Mouse (Mus musculus): ENCODE data around the gene 2310034G01Rik. TPM values are rescaled to one million over a fixed set of nuclear protein-coding genes. Genes with fewer than 3 reads are reported as not detected.

Gene 2310034G01Rik
- polyA plus RNA-seq, 1 experiment from 2014 or later, result 1.7 TPM

- Histone ChIP-seq H3K9ac (ENCODE audit: low read length) (no peak overlapping the region), H3K4me2 (replicated peaks; ENCODE audit: low read depth) (no peak overlapping the region), H3K9me3 (ENCODE audit: control insufficient read depth, low read length) (no peaks in the 10 kb centered on the region), H3K27me3 (ENCODE audit: control insufficient read depth, insufficient read depth, low read length) (peaks cover 3% of the 10 kb centered on the region; the same call in 1 of the 2 replicates), H3K36me3 (ENCODE audit: control insufficient read depth, insufficient read depth, low read length) (no peaks in the 10 kb centered on the region), H3K4me3 (ENCODE audit: low read depth, low read length) (no peak overlapping the region), H3K4me1 (replicated peaks; ENCODE audit: control insufficient read depth, insufficient read depth) (no peaks in the 10 kb centered on the region), H3K27ac (replicated peaks) (no peak overlapping the region)
- ATAC-seq (ENCODE audit: low FRiP score, low TSS enrichment), result peak; percentile 24
- DNase-seq (ENCODE audit: low spot score), result no peak
- 41% methylated on average over 6 of the region's 6 CpGs for WGBS
- no peak for TF ChIP-seq CTCF (IDR thresholded peaks at IDR 0.05; ENCODE audit: low read depth)
- TF ChIP-seq EP300 (optimal IDR thresholded peaks at IDR 0.05), result no peak
These were observed 28.8 kb downstream of the 2310034G01Rik start for GRCm38 (mm10) chr19:46321101-46321943.

- Histone ChIP-seq H3K4me2 (replicated peaks; ENCODE audit: low read depth) (no peak overlapping the region), H3K9me3 (ENCODE audit: control insufficient read depth, low read length) (no peaks in the 10 kb centered on the region), H3K4me3 (ENCODE audit: low read depth, low read length) (no peak overlapping the region), H3K4me1 (replicated peaks; ENCODE audit: control insufficient read depth, insufficient read depth) (0 out of 2 replicates have a peak, but pooled peaks cover 2% of the 10 kb centered on the region), H3K9ac (ENCODE audit: low read length) (no peak overlapping the region), H3K27me3 (ENCODE audit: control insufficient read depth, insufficient read depth, low read length) (peaks cover 3% of the 10 kb centered on the region; the same call in 1 of the 2 replicates), H3K36me3 (ENCODE audit: control insufficient read depth, insufficient read depth, low read length) (no peaks in the 10 kb centered on the region), H3K27ac (replicated peaks) (no peak overlapping the region)
- ATAC-seq (ENCODE audit: low FRiP score, low TSS enrichment) (no peak), DNase-seq (ENCODE audit: low spot score) (no peak)
- no peak for TF ChIP-seq EP300 (optimal IDR thresholded peaks at IDR 0.05)
- TF ChIP-seq CTCF (IDR thresholded peaks at IDR 0.05; ENCODE audit: low read depth), result no peak
- WGBS, result 78% methylated on average over 8 of the region's 8 CpGs
These were observed 29.9 kb downstream of the 2310034G01Rik start for GRCm38 (mm10) chr19:46320076-46320785.

GRCm38 (mm10) chr19:46318586-46319378, 31.3 kb downstream of the 2310034G01Rik start:
- Histone ChIP-seq H3K4me1 (replicated peaks; ENCODE audit: control insufficient read depth, insufficient read depth) (peaks cover 6% of the 10 kb centered on the region; the same call in 1 of the 2 replicates), H3K4me2 (replicated peaks; ENCODE audit: low read depth) (peak overlapping the region; percentile 64), H3K27me3 (ENCODE audit: control insufficient read depth, insufficient read depth, low read length) (peaks cover 3% of the 10 kb centered on the region; the same call in 1 of the 2 replicates), H3K27ac (replicated peaks) (peak overlapping the region; percentile 89), H3K9ac (ENCODE audit: low read length) (peak overlapping the region; percentile 13), H3K9me3 (ENCODE audit: control insufficient read depth, low read length) (no peaks in the 10 kb centered on the region), H3K4me3 (ENCODE audit: low read depth, low read length) (peak overlapping the region; percentile 60), H3K36me3 (ENCODE audit: control insufficient read depth, insufficient read depth, low read length) (no peaks in the 10 kb centered on the region)
- peak; percentile 35 for ATAC-seq (ENCODE audit: low FRiP score, low TSS enrichment)
- TF ChIP-seq CTCF (IDR thresholded peaks at IDR 0.05; ENCODE audit: low read depth) (no peak), EP300 (optimal IDR thresholded peaks at IDR 0.05) (no peak)
- peak; percentile 86 for DNase-seq (ENCODE audit: low spot score)
- 9% methylated on average over 16 of the region's 16 CpGs for WGBS

GRCm38 (mm10) chr19:46318031-46318471, 32.1 kb downstream of the 2310034G01Rik start:
- Histone ChIP-seq H3K4me3 (ENCODE audit: low read depth, low read length) (peak overlapping the region; percentile 60), H3K27me3 (ENCODE audit: control insufficient read depth, insufficient read depth, low read length) (peaks cover 3% of the 10 kb centered on the region; the same call in 1 of the 2 replicates), H3K9ac (ENCODE audit: low read length) (peak overlapping the region; percentile 74), H3K4me1 (replicated peaks; ENCODE audit: control insufficient read depth, insufficient read depth) (peaks cover 6% of the 10 kb centered on the region; the same call in 1 of the 2 replicates), H3K36me3 (ENCODE audit: control insufficient read depth, insufficient read depth, low read length) (0 out of 2 replicates have a peak, but pooled peaks cover 3% of the 10 kb centered on the region), H3K9me3 (ENCODE audit: control insufficient read depth, low read length) (no peaks in the 10 kb centered on the region), H3K4me2 (replicated peaks; ENCODE audit: low read depth) (peak overlapping the region; percentile 64), H3K27ac (replicated peaks) (peak overlapping the region; percentile 89)
- DNase-seq (ENCODE audit: low spot score) (no peak), ATAC-seq (ENCODE audit: low FRiP score, low TSS enrichment) (peak; percentile 22; the same call in 1 of the 2 replicates)
- TF ChIP-seq CTCF (IDR thresholded peaks at IDR 0.05; ENCODE audit: low read depth) (no peak), EP300 (optimal IDR thresholded peaks at IDR 0.05) (no peak)
- WGBS, result under 1% methylated on average over 28 of the region's 42 CpGs

- ATAC-seq (ENCODE audit: low FRiP score, low TSS enrichment) (0 out of 2 replicates have a peak, but pooled peaks have one; percentile 0), DNase-seq (ENCODE audit: low spot score) (no peak)
- H3K36me3 ChIP-seq (ENCODE audit: control insufficient read depth, insufficient read depth, low read length), result peaks cover 8% of the 10 kb centered on the region; the same call in 1 of the 2 replicates
- H3K9me3 ChIP-seq (ENCODE audit: control insufficient read depth, low read length), result no peaks in the 10 kb centered on the region
- peaks cover 3% of the 10 kb centered on the region; the same call in 1 of the 2 replicates for H3K27me3 ChIP-seq (ENCODE audit: control insufficient read depth, insufficient read depth, low read length)
- 1% methylated on average over 35 of the region's 48 CpGs for WGBS
- H3K4me1 ChIP-seq (replicated peaks; ENCODE audit: control insufficient read depth, insufficient read depth), result peaks cover 6% of the 10 kb centered on the region; the same call in 1 of the 2 replicates
- peak overlapping the region; percentile 89 for H3K27ac ChIP-seq (replicated peaks)
- H3K9ac ChIP-seq (ENCODE audit: low read length), result peak overlapping the region; percentile 74
- H3K4me2 ChIP-seq (replicated peaks; ENCODE audit: low read depth), result peak overlapping the region; percentile 64
- TF ChIP-seq CTCF (IDR thresholded peaks at IDR 0.05; ENCODE audit: low read depth), result no peak
- no peak for TF ChIP-seq EP300 (optimal IDR thresholded peaks at IDR 0.05)
- peak overlapping the region; percentile 60 for H3K4me3 ChIP-seq (ENCODE audit: low read depth, low read length)
These were observed 32.6 kb downstream of the 2310034G01Rik start for GRCm38 (mm10) chr19:46317546-46317885.

All from stomach, postnatal 0 days (tissue).